Mouse (Mus musculus): ENCODE results near the gene Xpr1. TPM values are rescaled to one million over a fixed set of nuclear protein-coding genes. Genes with fewer than 3 reads are reported as not detected.

The Xpr1 gene
- polyA plus RNA-seq, 1 experiment, result 43.9 TPM

DNA sequence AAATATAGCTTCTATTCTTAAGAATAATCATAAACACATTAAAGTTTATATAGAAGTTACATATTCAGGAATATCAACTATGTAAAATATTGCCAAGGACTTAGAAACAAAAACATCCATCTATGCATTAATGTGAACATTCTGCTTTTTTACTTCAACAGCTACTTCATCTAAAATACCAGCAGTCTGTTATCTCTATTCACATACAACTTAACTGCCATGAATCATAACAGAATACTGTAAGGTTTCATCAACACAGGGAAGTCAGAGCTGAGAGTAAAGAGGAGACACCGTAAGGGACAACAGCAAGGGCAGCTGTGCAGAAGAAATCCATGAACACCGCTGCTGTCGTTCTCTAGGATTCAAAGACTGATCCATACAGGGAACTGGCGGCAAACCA is 69.9 kb downstream of the Xpr1 start:
- Histone ChIP-seq H3K27ac (ENCODE audit: insufficient read depth, low read depth, low read length) (no peak overlapping the region), H3K4me1 (ENCODE audit: control insufficient read depth, insufficient read depth, low read length) (peaks cover 3% of the 10 kb centered on the region; the same call in 1 of the 2 replicates), H3K4me3 (ENCODE audit: insufficient read depth, low read length) (no peak overlapping the region)
- TF ChIP-seq POLR2A (IDR thresholded peaks at IDR 0.05; ENCODE audit: borderline replicate concordance, low read depth, low read length) (no peak), CTCF (IDR thresholded peaks at IDR 0.05; ENCODE audit: low read depth, low read length) (no peak)

DNA sequence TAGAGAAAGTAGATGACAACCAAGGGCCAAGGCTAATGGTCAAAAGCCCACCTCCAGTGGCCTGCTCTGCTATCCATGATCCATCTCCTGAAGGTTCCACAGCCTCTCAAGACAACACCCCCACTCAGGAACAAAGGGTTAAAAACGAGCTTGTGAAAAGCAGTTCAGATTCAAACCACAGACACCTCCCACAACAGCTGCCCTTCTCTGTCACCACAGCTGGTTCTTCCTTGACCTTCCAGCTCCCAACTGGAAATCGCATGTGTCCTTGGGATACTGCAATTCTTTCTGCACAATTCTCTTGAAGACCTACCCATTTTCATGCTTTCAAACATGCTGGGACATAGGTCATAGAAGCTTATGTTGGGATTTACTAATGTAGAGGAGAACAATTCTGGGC is 73.2 kb downstream of the Xpr1 start:
- Histone ChIP-seq H3K27ac (ENCODE audit: insufficient read depth, low read depth, low read length) (no peak overlapping the region), H3K4me3 (ENCODE audit: insufficient read depth, low read length) (no peak overlapping the region), H3K4me1 (ENCODE audit: control insufficient read depth, insufficient read depth, low read length) (peaks cover 3% of the 10 kb centered on the region; the same call in 1 of the 2 replicates)
- TF ChIP-seq POLR2A (IDR thresholded peaks at IDR 0.05; ENCODE audit: borderline replicate concordance, low read depth, low read length), result no peak
- no peak for TF ChIP-seq CTCF (IDR thresholded peaks at IDR 0.05; ENCODE audit: low read depth, low read length)

DNA sequence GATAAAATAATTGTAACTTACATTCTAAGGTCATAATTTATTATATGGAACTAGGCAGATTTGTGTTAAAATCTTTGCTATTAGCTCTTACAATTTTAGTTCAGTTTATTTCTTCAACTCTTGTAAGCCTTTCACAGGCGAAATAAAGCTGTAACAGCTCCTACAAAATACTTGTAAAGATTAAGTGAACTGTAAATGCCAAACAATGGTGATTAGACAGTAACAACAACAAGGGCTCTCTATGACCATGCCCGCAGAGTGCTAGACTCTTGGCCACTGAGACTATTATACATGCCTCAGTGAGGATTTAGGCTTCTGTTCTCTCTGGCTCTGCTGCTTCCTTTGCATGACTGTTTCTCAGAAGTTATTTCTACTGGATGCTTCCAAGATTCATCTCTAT is 77.6 kb downstream of the Xpr1 start:
- TF ChIP-seq CTCF (IDR thresholded peaks at IDR 0.05; ENCODE audit: low read depth, low read length) (no peak), POLR2A (IDR thresholded peaks at IDR 0.05; ENCODE audit: borderline replicate concordance, low read depth, low read length) (no peak)
- H3K4me1 ChIP-seq (ENCODE audit: control insufficient read depth, insufficient read depth, low read length), result peaks cover 3% of the 10 kb centered on the region; the same call in 1 of the 2 replicates
- no peak overlapping the region for H3K27ac ChIP-seq (ENCODE audit: insufficient read depth, low read depth, low read length)
- H3K4me3 ChIP-seq (ENCODE audit: insufficient read depth, low read length), result no peak overlapping the region

DNA sequence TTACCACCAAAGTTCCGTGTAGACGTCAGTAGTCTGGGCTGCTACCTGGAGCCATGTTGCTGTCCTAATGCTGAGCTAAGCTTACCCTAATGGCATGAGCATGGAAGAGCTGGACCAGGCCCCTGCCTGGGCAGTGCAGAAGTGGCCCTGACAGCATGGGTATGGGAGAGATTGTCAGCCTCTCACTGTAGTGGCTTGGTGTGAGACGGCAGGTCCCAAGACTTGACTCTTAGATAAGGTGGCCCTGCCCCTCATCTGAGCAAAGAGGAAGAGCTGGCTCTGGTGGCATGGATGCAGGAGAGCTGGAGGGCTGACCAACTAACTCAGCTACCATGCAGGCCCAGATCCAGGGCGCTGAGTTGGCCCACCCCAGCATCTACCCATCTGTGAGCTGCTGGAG is 79.9 kb downstream of the Xpr1 start:
- H3K4me1 ChIP-seq (ENCODE audit: control insufficient read depth, insufficient read depth, low read length), result no peaks in the 10 kb centered on the region
- TF ChIP-seq CTCF (IDR thresholded peaks at IDR 0.05; ENCODE audit: low read depth, low read length) (no peak), POLR2A (IDR thresholded peaks at IDR 0.05; ENCODE audit: borderline replicate concordance, low read depth, low read length) (no peak)
- H3K27ac ChIP-seq (ENCODE audit: insufficient read depth, low read depth, low read length), result no peak overlapping the region
- H3K4me3 ChIP-seq (ENCODE audit: insufficient read depth, low read length), result no peak overlapping the region

DNA sequence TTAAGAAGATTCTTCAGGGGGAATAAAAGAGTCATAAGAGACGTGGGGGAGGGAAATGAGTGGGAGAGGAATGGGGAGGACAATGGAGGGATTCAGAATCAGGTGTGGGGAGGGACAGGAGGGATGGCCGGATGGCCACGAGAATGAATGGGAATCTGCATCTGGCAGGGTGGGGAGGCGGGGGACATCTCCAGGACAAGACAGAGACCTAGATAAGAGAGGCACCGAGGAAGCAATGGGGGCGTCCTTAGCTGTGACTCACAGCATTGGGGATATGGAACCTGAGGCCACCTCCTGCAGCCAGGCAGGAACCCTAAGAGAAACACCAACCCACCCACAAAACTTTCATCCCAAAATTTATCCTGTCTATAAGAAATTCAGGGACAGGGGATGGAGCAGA is 81.3 kb downstream of the Xpr1 start:
- TF ChIP-seq POLR2A (IDR thresholded peaks at IDR 0.05; ENCODE audit: borderline replicate concordance, low read depth, low read length), result no peak
- no peak for TF ChIP-seq CTCF (IDR thresholded peaks at IDR 0.05; ENCODE audit: low read depth, low read length)
- Histone ChIP-seq H3K4me3 (ENCODE audit: insufficient read depth, low read length) (no peak overlapping the region), H3K27ac (ENCODE audit: insufficient read depth, low read depth, low read length) (no peak overlapping the region), H3K4me1 (ENCODE audit: control insufficient read depth, insufficient read depth, low read length) (no peaks in the 10 kb centered on the region)

DNA sequence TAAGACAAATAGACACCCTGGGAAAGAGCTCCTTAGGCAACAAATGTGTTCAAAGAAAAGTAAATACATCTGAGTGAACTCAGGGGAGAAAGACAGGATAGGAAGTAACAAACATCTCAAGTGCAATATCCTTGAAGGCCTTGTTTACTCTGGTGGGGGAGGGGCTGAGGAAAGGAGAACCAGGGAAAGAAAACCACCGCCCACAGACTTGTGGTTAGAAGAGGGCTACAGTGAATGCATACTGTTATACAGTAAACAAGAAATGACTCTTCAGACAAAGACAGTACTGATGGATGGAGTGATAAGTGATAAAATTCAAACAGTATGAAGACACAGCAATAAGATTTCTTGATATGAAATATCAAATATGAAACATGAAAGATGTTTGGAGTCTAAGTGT is 95.0 kb downstream of the Xpr1 start:
- no peak for TF ChIP-seq CTCF (IDR thresholded peaks at IDR 0.05; ENCODE audit: low read depth, low read length)
- TF ChIP-seq POLR2A (IDR thresholded peaks at IDR 0.05; ENCODE audit: borderline replicate concordance, low read depth, low read length), result no peak
- H3K27ac ChIP-seq (ENCODE audit: insufficient read depth, low read depth, low read length), result 0 out of 2 replicates have a peak overlapping the region, but pooled peaks have one; percentile 37

DNA sequence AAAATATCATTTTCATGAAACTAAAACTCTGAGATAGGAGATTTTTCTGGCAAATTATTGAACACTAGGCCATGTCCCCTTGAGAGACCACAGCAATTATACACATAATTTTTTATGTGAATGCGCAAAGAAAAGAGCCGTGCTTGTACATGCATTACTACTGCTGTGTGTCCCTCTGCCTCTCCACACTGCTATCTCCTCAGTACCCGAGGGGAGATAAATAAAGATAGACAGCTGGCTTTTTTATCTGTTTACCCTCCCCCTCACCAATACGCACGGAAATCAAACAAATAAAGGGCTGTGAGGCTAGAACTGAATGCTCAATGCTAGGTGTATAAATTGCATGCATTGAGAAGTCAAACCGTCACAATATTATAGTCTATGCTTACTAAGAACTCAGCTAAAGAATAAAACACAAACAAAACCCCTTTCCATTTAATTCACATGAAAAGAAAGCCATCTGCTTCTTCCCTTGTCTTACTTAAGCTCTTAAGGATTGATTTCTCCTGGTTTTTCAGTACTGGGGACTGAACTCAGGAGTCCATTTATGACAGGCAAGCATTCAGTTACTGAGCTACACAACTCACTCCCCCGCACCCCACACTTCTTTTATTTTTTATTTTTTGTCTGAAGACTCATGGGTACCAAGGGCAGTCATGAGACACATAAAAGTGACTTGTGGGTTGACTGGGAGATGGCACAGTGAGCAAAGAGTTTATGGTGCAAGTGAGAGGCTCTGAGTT is 97.0 kb downstream of the Xpr1 start:
- Histone ChIP-seq H3K4me1 (ENCODE audit: control insufficient read depth, insufficient read depth, low read length) (peaks cover 5% of the 10 kb centered on the region), H3K27ac (ENCODE audit: insufficient read depth, low read depth, low read length) (no peak overlapping the region), H3K4me3 (ENCODE audit: insufficient read depth, low read length) (no peak overlapping the region)
- TF ChIP-seq CTCF (IDR thresholded peaks at IDR 0.05; ENCODE audit: low read depth, low read length) (no peak), POLR2A (IDR thresholded peaks at IDR 0.05; ENCODE audit: borderline replicate concordance, low read depth, low read length) (no peak)

More for the DNA sequence above, 95.0 kb downstream of the Xpr1 start:
- Histone ChIP-seq H3K4me3 (ENCODE audit: insufficient read depth, low read length) (no peak overlapping the region), H3K4me1 (ENCODE audit: control insufficient read depth, insufficient read depth, low read length) (peaks cover 5% of the 10 kb centered on the region)

DNA sequence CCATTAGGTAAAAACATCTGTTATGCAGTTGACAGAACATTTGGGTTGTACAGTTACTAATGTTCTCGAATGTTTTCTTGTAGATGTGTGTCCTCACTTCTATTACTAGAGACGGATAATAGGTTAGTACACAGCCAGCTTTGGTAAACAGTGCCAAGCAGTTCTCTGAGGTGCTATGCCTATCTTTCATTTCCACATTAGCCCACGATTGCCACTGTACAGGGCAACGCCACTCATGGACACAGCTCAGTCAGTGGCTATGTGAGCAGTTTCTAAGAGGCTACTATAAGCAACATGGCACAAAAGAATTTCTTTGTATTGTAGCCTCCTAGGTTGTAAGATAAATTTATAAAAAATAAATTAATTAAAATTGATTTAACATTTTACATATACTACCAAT is 97.7 kb downstream of the Xpr1 start:
- Histone ChIP-seq H3K4me3 (ENCODE audit: insufficient read depth, low read length) (no peak overlapping the region), H3K27ac (ENCODE audit: insufficient read depth, low read depth, low read length) (no peak overlapping the region), H3K4me1 (ENCODE audit: control insufficient read depth, insufficient read depth, low read length) (peaks cover 5% of the 10 kb centered on the region)
- no peak for TF ChIP-seq CTCF (IDR thresholded peaks at IDR 0.05; ENCODE audit: low read depth, low read length)
- TF ChIP-seq POLR2A (IDR thresholded peaks at IDR 0.05; ENCODE audit: borderline replicate concordance, low read depth, low read length), result no peak

DNA sequence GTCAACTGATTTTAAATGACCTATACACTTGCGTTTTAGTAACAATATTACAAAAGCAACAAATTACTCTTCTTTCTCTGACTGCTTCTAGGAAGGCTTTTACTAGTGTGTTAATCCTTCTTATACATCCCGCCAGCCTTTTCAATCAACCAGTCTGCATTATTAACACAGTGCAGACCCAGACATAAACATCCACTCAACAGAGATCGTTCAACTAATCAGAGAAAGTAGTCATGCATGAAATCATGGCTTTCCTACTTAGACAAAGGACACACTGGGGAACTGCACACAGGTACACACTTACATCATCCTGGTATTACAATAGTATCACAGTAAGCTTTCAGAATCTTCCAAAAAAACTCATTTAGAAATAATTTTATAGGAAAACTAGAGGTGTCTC is 105.5 kb downstream of the Xpr1 start:
- no peak overlapping the region for H3K4me3 ChIP-seq (ENCODE audit: insufficient read depth, low read length)
- TF ChIP-seq CTCF (IDR thresholded peaks at IDR 0.05; ENCODE audit: low read depth, low read length), result no peak
- TF ChIP-seq POLR2A (IDR thresholded peaks at IDR 0.05; ENCODE audit: borderline replicate concordance, low read depth, low read length), result no peak
- no peak overlapping the region for H3K27ac ChIP-seq (ENCODE audit: insufficient read depth, low read depth, low read length)
- H3K4me1 ChIP-seq (ENCODE audit: control insufficient read depth, insufficient read depth, low read length), result no peaks in the 10 kb centered on the region

DNA sequence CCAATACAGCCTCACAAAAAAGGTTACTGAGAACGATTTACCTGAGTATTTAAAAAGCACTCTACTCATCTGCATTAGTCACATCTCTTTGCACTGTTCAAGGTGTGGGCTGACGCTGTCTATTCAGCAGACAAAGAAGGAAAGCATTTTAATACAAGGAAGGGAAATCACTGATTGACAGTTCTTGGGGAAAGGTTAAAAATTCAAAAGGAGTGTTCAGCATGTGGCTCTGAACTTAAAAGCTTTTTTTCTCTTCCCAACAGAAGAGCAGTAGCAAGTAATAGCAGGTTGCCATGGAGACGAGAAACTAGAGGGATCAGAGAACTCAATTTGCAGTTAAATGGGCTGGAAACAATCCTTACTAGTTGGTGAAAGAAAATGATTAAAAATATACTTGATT is 110.3 kb downstream of the Xpr1 start:
- H3K27ac ChIP-seq (ENCODE audit: insufficient read depth, low read depth, low read length), result no peak overlapping the region
- H3K4me1 ChIP-seq (ENCODE audit: control insufficient read depth, insufficient read depth, low read length), result no peaks in the 10 kb centered on the region
- no peak overlapping the region for H3K4me3 ChIP-seq (ENCODE audit: insufficient read depth, low read length)
- no peak for TF ChIP-seq CTCF (IDR thresholded peaks at IDR 0.05; ENCODE audit: low read depth, low read length)
- TF ChIP-seq POLR2A (IDR thresholded peaks at IDR 0.05; ENCODE audit: borderline replicate concordance, low read depth, low read length), result no peak

Measured in bone marrow macrophage, adult 2 months (primary cell).